Mouse (Mus musculus) forebrain, embryonic 13.5 days (tissue): ENCODE data around the gene H2al1c. TPM values are rescaled to one million over a fixed set of nuclear protein-coding genes. Genes with fewer than 3 reads are reported as not detected.
"Not testable (repeated sequence)": the region's sequence is repeated elsewhere in the genome, so short reads cannot be mapped to it uniquely, and the experiment has no call there.

ENCODE experiments used
- ATAC-seq: fragments of 200-750 bp; cut with Nextera tagmentation; 2 replicates; pipeline ENCODE4 v1.8.0; 2017
- H3K27ac ChIP-seq: fragments of 300-500 bp; sonication (generic); 2 replicates; pipeline ENCODE4 v1.5.1; 2015; ENCODE audit warnings: inconsistent platforms, mild to moderate bottlenecking, moderate library complexity
- H3K27me3 ChIP-seq: fragments of 300-500 bp; sonication (generic); 2 replicates; pipeline ENCODE4 v1.6.1; 2015; ENCODE audit warnings: mild to moderate bottlenecking, inconsistent platforms
- H3K36me3 ChIP-seq: fragments of 300-500 bp; sonication (generic); 2 replicates; pipeline ENCODE4 v1.6.1; 2015; ENCODE audit warnings: mild to moderate bottlenecking, inconsistent platforms; ENCODE audit not compliant: poor library complexity, severe bottlenecking
- H3K4me1 ChIP-seq: fragments of 300-500 bp; sonication (generic); 2 replicates; pipeline ENCODE4 v1.6.1; 2015; ENCODE audit warnings: inconsistent platforms
- H3K4me2 ChIP-seq: fragments of 300-500 bp; sonication (generic); 2 replicates; pipeline ENCODE4 v1.6.1; 2015; ENCODE audit warnings: inconsistent platforms, mild to moderate bottlenecking, moderate library complexity
- H3K4me3 ChIP-seq: fragments of 300-500 bp; sonication (generic); 2 replicates; pipeline ENCODE4 v1.5.1; 2015; ENCODE audit warnings: mild to moderate bottlenecking, inconsistent platforms
- H3K9ac ChIP-seq: fragments of 300-500 bp; sonication (generic); 2 replicates; pipeline ENCODE4 v1.6.1; 2015; ENCODE audit warnings: mild to moderate bottlenecking, inconsistent platforms
- H3K9me3 ChIP-seq: fragments of 300-500 bp; sonication (generic); replicated peaks from 2 replicates; pipeline ENCODE4 v1.6.1; 2016; ENCODE audit warnings: inconsistent platforms
- WGBS: fragments of 180-500 bp; shearing (Covaris S2); methylation state at CpG from one replicate; pipeline ENCODE4 v1.1.7; 2015; 5-methylcytosine and 5-hydroxymethylcytosine counted together
- polyA plus RNA-seq: library from polyadenylated mRNA; unstranded; fragments of >200 nt; fragmentation: Nextera tagmentation; extraction: Ambion mirVana; gene quantifications from 2 replicates; pipeline ENCODE4 v1.2.1, GENCODE M21; 2015

The H2al1c gene
- polyA plus RNA-seq, 1 experiment from 2014 or later: not detected

- H3K9me3 ChIP-seq, H3K4me1 ChIP-seq, H3K27me3 ChIP-seq, H3K4me2 ChIP-seq, H3K9ac ChIP-seq, H3K4me3 ChIP-seq, H3K36me3 ChIP-seq, H3K27ac ChIP-seq, ATAC-seq: not testable (repeated sequence)
- WGBS: no CpG with 5 or more reads among the region's 6 CpGs
These were observed 9.4 kb downstream of the H2al1c start, which contains the start of gene H2al1f for GRCm38 (mm10) chrX:11314858-11315257. H2al1f (plus strand) TSS chrX:11315158.

DNA sequence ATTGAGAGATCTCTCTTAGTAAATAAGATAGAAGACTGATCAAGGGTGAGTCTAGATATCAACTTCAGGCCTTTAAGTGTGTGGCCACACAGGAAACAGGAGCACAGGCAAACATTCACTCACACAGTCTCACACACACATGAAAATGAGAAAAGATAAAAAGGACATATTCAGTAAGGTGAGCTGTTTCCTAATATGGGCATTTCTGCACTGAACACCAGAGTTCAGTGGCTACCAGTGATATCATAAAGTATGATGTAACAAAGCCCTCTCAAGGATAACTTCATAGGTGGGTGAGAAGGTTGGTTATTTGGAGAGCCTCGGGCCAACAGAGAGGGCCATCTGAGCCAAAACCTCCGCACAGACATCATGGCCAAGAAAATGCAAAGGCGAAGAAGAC, 12.5 kb downstream of the H2al1c start, which contains the start of gene H2al1g:
Gene H2al1g, plus strand, starts transcription at position 301 of the 400 bp plus-strand sequence.
- H3K4me2 ChIP-seq, H3K9ac ChIP-seq, H3K4me1 ChIP-seq, H3K27ac ChIP-seq, H3K27me3 ChIP-seq, H3K36me3 ChIP-seq, H3K4me3 ChIP-seq, H3K9me3 ChIP-seq, ATAC-seq: not testable (repeated sequence)
- WGBS: no CpG with 5 or more reads among the region's 3 CpGs

DNA sequence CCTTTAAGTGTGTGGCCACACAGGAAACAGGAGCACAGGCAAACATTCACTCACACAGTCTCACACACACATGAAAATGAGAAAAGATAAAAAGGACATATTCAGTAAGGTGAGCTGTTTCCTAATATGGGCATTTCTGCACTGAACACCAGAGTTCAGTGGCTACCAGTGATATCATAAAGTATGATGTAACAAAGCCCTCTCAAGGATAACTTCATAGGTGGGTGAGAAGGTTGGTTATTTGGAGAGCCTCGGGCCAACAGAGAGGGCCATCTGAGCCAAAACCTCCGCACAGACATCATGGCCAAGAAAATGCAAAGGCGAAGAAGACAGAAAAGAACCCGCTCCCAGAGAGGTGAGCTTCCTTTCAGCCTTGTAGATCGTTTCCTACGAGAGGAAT, 15.7 kb downstream of the H2al1c start, which contains the start of gene H2al1h:
Gene H2al1h, plus strand, starts transcription at position 301 of the 400 bp plus-strand sequence.
- not testable (repeated sequence) for H3K9me3 ChIP-seq, H3K36me3 ChIP-seq, H3K4me2 ChIP-seq, H3K4me1 ChIP-seq, ATAC-seq, H3K27ac ChIP-seq, H3K4me3 ChIP-seq, H3K9ac ChIP-seq, H3K27me3 ChIP-seq
- WGBS: no CpG with 5 or more reads among the region's 6 CpGs

DNA sequence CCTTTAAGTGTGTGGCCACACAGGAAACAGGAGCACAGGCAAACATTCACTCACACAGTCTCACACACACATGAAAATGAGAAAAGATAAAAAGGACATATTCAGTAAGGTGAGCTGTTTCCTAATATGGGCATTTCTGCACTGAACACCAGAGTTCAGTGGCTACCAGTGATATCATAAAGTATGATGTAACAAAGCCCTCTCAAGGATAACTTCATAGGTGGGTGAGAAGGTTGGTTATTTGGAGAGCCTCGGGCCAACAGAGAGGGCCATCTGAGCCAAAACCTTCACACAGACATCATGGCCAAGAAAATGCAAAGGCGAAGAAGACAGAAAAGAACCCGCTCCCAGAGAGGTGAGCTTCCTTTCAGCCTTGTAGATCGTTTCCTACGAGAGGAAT, 18.9 kb downstream of the H2al1c start, which contains the start of gene H2al1i:
Gene H2al1i, plus strand, starts transcription at position 301 of the 400 bp plus-strand sequence.
- H3K9me3 ChIP-seq, H3K27ac ChIP-seq, H3K4me2 ChIP-seq, H3K4me1 ChIP-seq, H3K4me3 ChIP-seq, H3K27me3 ChIP-seq, H3K36me3 ChIP-seq, H3K9ac ChIP-seq, ATAC-seq: not testable (repeated sequence)
- WGBS: no CpG with 5 or more reads among the region's 5 CpGs

GRCm38 (mm10) chrX:11327522-11327921, 22.1 kb downstream of the H2al1c start, which contains the start of gene H2al1j:
H2al1j (plus strand) TSS chrX:11327822.
- H3K9me3 ChIP-seq, H3K4me3 ChIP-seq, H3K27me3 ChIP-seq, H3K27ac ChIP-seq, H3K4me1 ChIP-seq, H3K9ac ChIP-seq, H3K36me3 ChIP-seq, H3K4me2 ChIP-seq, ATAC-seq: not testable (repeated sequence)
- WGBS: 88% methylated on average over 2 of the region's 2 CpGs

- Histone ChIP-seq H3K36me3 (no peaks in the 10 kb centered on the region), H3K27me3 (no peaks in the 10 kb centered on the region), H3K4me1 (no peaks in the 10 kb centered on the region), H3K9me3 (no peaks in the 10 kb centered on the region), H3K4me3 (no peak overlapping the region), H3K27ac (peak overlapping the region; percentile 22; the same call in 1 of the 2 replicates), H3K9ac (no peak overlapping the region), H3K4me2 (no peak overlapping the region)
- WGBS: 57% methylated on average over 9 of the region's 9 CpGs
- ATAC-seq: no peak
These were observed 40.3 kb downstream of the H2al1c start for GRCm38 (mm10) chrX:11345762-11346161.

GRCm38 (mm10) chrX:11346756-11347155, 41.3 kb downstream of the H2al1c start:
- WGBS: 87% methylated on average over 3 of the region's 3 CpGs
- H3K27ac ChIP-seq: no peak overlapping the region
- no peak overlapping the region for H3K4me3 ChIP-seq
- H3K9ac ChIP-seq: no peak overlapping the region
- no peak for ATAC-seq
- H3K4me2 ChIP-seq: no peak overlapping the region
- H3K9me3 ChIP-seq: no peaks in the 10 kb centered on the region
- H3K36me3 ChIP-seq: no peaks in the 10 kb centered on the region
- H3K4me1 ChIP-seq: no peaks in the 10 kb centered on the region
- no peaks in the 10 kb centered on the region for H3K27me3 ChIP-seq

Other genes starting within 250 kb of the H2al1c start
- gene H2al1a, start 6.4 kb upstream of the H2al1c start, polyA plus RNA-seq: not detected in 2 replicates
- not detected in 2 replicates for gene H2al1b, start 3.2 kb upstream of the H2al1c start, polyA plus RNA-seq
- not detected in 2 replicates for gene H2al1d, start 3.2 kb downstream of the H2al1c start, polyA plus RNA-seq
- not detected in 2 replicates for gene H2al1e, start 6.3 kb downstream of the H2al1c start, polyA plus RNA-seq
- not detected in 2 replicates for gene H2al1f, start 9.5 kb downstream of the H2al1c start, polyA plus RNA-seq
- gene H2al1g, start 12.6 kb downstream of the H2al1c start, polyA plus RNA-seq: not detected in 2 replicates
- not detected in 2 replicates for gene H2al1h, start 15.8 kb downstream of the H2al1c start, polyA plus RNA-seq
- gene H2al1i, start 19.0 kb downstream of the H2al1c start, polyA plus RNA-seq: not detected in 2 replicates
- gene H2al1j, start 22.2 kb downstream of the H2al1c start, polyA plus RNA-seq: not detected in 2 replicates